Comparison of ENCODE assay signal across 8 mouse cellular contexts in the genomic region with DNA sequence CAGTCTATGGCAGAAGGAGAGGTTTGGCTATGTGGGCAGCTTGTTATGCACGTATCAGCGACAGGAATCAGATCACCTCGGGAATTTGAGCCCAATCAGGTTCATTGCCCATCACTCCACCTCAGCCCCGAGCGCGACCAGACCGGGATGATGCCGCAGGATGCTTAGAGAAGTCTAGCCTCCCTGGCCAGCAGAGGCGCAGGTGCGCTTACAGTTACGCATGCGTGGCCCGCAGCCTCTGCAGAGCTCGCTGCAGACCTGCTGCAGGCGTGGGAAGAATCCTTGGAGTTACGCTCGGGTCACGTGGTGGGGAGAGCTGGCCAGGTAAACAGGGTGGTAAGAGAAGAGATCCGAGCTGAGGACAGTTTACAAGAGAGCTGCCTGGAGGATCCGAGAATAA. TPM values are rescaled to one million over a fixed set of nuclear protein-coding genes. Genes with fewer than 3 reads are reported as not detected.
DNase-seq lines count a peak whose midpoint lies in the region; ATAC-seq and TF ChIP-seq lines count a peak whose summit lies in the region.

No protein-coding gene starts in this region.

- H3K4me1 ChIP-seq in heart, embryonic 11.5 days (ENCODE audit: control insufficient read depth, insufficient read depth, low read length): no peaks in the 10 kb centered on the region
- H3K4me1 ChIP-seq in forebrain, embryonic 16.5 days (replicated peaks; ENCODE audit: control insufficient read depth, insufficient read depth, low read length): peaks cover 10% of the 10 kb centered on the region
- peaks cover 13% of the 10 kb centered on the region; the same call in 1 of the 2 replicates for H3K4me1 ChIP-seq in kidney, embryonic 15.5 days
- H3K4me1 ChIP-seq in lung, embryonic 14.5 days (ENCODE audit: insufficient read depth): no peaks in the 10 kb centered on the region

- no peaks in the 10 kb centered on the region for H3K36me3 ChIP-seq in heart, embryonic 11.5 days (ENCODE audit: control insufficient read depth, insufficient read depth, low read length)
- H3K36me3 ChIP-seq in forebrain, embryonic 16.5 days (ENCODE audit: control insufficient read depth, insufficient read depth): no peaks in the 10 kb centered on the region
- H3K36me3 ChIP-seq in kidney, embryonic 15.5 days: no peaks in the 10 kb centered on the region
- no peaks in the 10 kb centered on the region for H3K36me3 ChIP-seq in lung, embryonic 14.5 days (ENCODE audit: insufficient read depth)

- TF ChIP-seq CTCF in lung, embryonic 14.5 days (IDR thresholded peaks at IDR 0.05; ENCODE audit: low read depth): peak; percentile 63

- no peak overlapping the region for H3K27ac ChIP-seq in heart, embryonic 11.5 days (ENCODE audit: low read depth, low read length)
- no peak overlapping the region for H3K27ac ChIP-seq in forebrain, embryonic 16.5 days (ENCODE audit: low read length)
- no peak overlapping the region for H3K27ac ChIP-seq in kidney, embryonic 15.5 days
- H3K27ac ChIP-seq in lung, embryonic 14.5 days (ENCODE audit: low read depth): no peak overlapping the region

- no peak for ATAC-seq in heart, embryonic 11.5 days (replicated peaks; ENCODE audit: insufficient number of reproducible peaks, low FRiP score, low TSS enrichment)
- no peak for ATAC-seq in forebrain, embryonic 16.5 days
- ATAC-seq in kidney, embryonic 15.5 days (replicated peaks; ENCODE audit: low FRiP score): no peak
- ATAC-seq in lung, embryonic 14.5 days (ENCODE audit: insufficient read depth): no peak

- H3K27me3 ChIP-seq in heart, embryonic 11.5 days (ENCODE audit: control insufficient read depth, insufficient read depth, low read length): peaks cover 16% of the 10 kb centered on the region
- H3K27me3 ChIP-seq in forebrain, embryonic 16.5 days (replicated peaks; ENCODE audit: control insufficient read depth, insufficient read depth, low read length): peaks cover 3% of the 10 kb centered on the region
- peaks cover 15% of the 10 kb centered on the region for H3K27me3 ChIP-seq in kidney, embryonic 15.5 days
- peaks cover 9% of the 10 kb centered on the region; the same call in 1 of the 2 replicates for H3K27me3 ChIP-seq in lung, embryonic 14.5 days (ENCODE audit: insufficient read depth, low read length)

- no peak for DNase-seq in heart, postnatal 25 days (ENCODE audit: low spot score)
- peak; percentile 93 to 94 for DNase-seq in cerebellum, adult 18-20 months
- peak; percentile 72 for DNase-seq in lung, embryonic 14.5 days
- peak; percentile 68 for DNase-seq in retina, embryonic 14.5 days (ENCODE audit: low spot score)
- no peak for DNase-seq in MN1 (ENCODE audit: low spot score)

- H3K4me3 ChIP-seq in heart, embryonic 11.5 days (ENCODE audit: low read depth, low read length): peak overlapping the region; percentile 5; the same call in 1 of the 2 replicates
- H3K4me3 ChIP-seq in forebrain, embryonic 16.5 days (replicated peaks; ENCODE audit: low read length): no peak overlapping the region
- H3K4me3 ChIP-seq in kidney, embryonic 15.5 days (replicated peaks): peak overlapping the region; percentile 15; the same call in 1 of the 2 replicates
- no peak overlapping the region for H3K4me3 ChIP-seq in lung, embryonic 14.5 days (ENCODE audit: low read depth, low read length)

- H3K4me2 ChIP-seq in heart, embryonic 11.5 days: peak overlapping the region; percentile 32
- peak overlapping the region; percentile 32 for H3K4me2 ChIP-seq in forebrain, embryonic 16.5 days (ENCODE audit: low read length)
- H3K4me2 ChIP-seq in kidney, embryonic 15.5 days: peak overlapping the region; percentile 51
- H3K4me2 ChIP-seq in lung, embryonic 14.5 days: peak overlapping the region; percentile 27; the same call in 1 of the 2 replicates

- H3K9ac ChIP-seq in heart, embryonic 11.5 days (ENCODE audit: low read depth, low read length): no peak overlapping the region
- 0 out of 2 replicates have a peak overlapping the region, but pooled peaks have one; percentile 5 for H3K9ac ChIP-seq in forebrain, embryonic 16.5 days (replicated peaks; ENCODE audit: low read depth, low read length)
- H3K9ac ChIP-seq in kidney, embryonic 15.5 days: no peak overlapping the region
- no peak overlapping the region for H3K9ac ChIP-seq in lung, embryonic 14.5 days

- WGBS in heart, embryonic 11.5 days (ENCODE audit: insufficient replicate concordance): 2% methylated on average over 20 of the region's 20 CpGs
- WGBS in forebrain, embryonic 16.5 days: under 1% methylated on average over 20 of the region's 20 CpGs
- WGBS in kidney, embryonic 15.5 days: 2% methylated on average over 20 of the region's 20 CpGs
- 1% methylated on average over 20 of the region's 20 CpGs for WGBS in lung, embryonic 14.5 days

- H3K9me3 ChIP-seq in heart, embryonic 11.5 days (replicated peaks; ENCODE audit: control insufficient read depth, low read length): no peaks in the 10 kb centered on the region
- H3K9me3 ChIP-seq in forebrain, embryonic 16.5 days (ENCODE audit: control insufficient read depth, low read length): no peaks in the 10 kb centered on the region
- H3K9me3 ChIP-seq in kidney, embryonic 15.5 days (replicated peaks): no peaks in the 10 kb centered on the region
- no peaks in the 10 kb centered on the region for H3K9me3 ChIP-seq in lung, embryonic 14.5 days (ENCODE audit: low read depth, low read length)

- intact Hi-C loops in heart, postnatal 25 days (cut with DNase I): no loop called here

RNA-seq across cellular contexts. Expression of gene Stxbp1, which starts 5.1 kb away (rescaled TPM):
- 20.6 and 26.1 TPM in 2 replicates for polyA plus RNA-seq in heart, embryonic 11.5 days (2014; fragmentation: Nextera tagmentation; extraction: Ambion mirVana)
- total RNA-seq in heart, postnatal 25 days (2021): 10 to 100 TPM; 11.0 to 11.7 TPM
- polyA plus RNA-seq in forebrain, embryonic 16.5 days (2015; fragmentation: Nextera tagmentation; extraction: Ambion mirVana): 227 and 251 TPM in 2 replicates
- polyA plus RNA-seq in kidney, embryonic 15.5 days (2015; fragmentation: Nextera tagmentation; extraction: Ambion mirVana): 16.5 and 19.3 TPM in 2 replicates
- 20.7 and 22.2 TPM in 2 replicates for polyA plus RNA-seq in lung, embryonic 14.5 days (2014; fragmentation: Nextera tagmentation; extraction: Ambion mirVana)

RNA-seq across cellular contexts. Expression of gene Fam129b, which starts 23.8 kb away (rescaled TPM):
- 21.5 and 24.2 TPM in 2 replicates for polyA plus RNA-seq in heart, embryonic 11.5 days (2014; fragmentation: Nextera tagmentation; extraction: Ambion mirVana)
- total RNA-seq in heart, postnatal 25 days (2021): 10 to 100 TPM; 23.8 to 31.9 TPM
- 36.4 and 41.1 TPM in 2 replicates for polyA plus RNA-seq in forebrain, embryonic 16.5 days (2015; fragmentation: Nextera tagmentation; extraction: Ambion mirVana)
- polyA plus RNA-seq in kidney, embryonic 15.5 days (2015; fragmentation: Nextera tagmentation; extraction: Ambion mirVana): 44.5 and 47.7 TPM in 2 replicates
- 41.2 and 46.5 TPM in 2 replicates for polyA plus RNA-seq in lung, embryonic 14.5 days (2014; fragmentation: Nextera tagmentation; extraction: Ambion mirVana)

Comparison
In these comparisons a context has a peak if more than half of its experiments do, and no peak if none do; other contexts are left out.
1. H3K4me3 ChIP-seq: peak in heart, embryonic 11.5 days (single experiment) and kidney, embryonic 15.5 days (single experiment); none in forebrain, embryonic 16.5 days (single experiment) and lung, embryonic 14.5 days (single experiment).
2. DNase-seq: peak in cerebellum, adult 18-20 months (2 of 2), lung, embryonic 14.5 days (single experiment) and retina, embryonic 14.5 days (single experiment); none in heart, postnatal 25 days (single experiment) and MN1 (single experiment).
3. Peak in every context shown above with its lines, with median percentiles within 50 percentile points of each other: H3K4me2 ChIP-seq.